Mouse (Mus musculus): ENCODE data around the gene Odf3l1.

The Odf3l1 gene

GRCm38 (mm10) chr9:56843679-56844188 is 20.7 kb downstream of the Odf3l1 start:
- DNase-seq (ENCODE audit: low spot score in 2 of 2) = peak in 1 of 2 experiments; percentile 13

DNA sequence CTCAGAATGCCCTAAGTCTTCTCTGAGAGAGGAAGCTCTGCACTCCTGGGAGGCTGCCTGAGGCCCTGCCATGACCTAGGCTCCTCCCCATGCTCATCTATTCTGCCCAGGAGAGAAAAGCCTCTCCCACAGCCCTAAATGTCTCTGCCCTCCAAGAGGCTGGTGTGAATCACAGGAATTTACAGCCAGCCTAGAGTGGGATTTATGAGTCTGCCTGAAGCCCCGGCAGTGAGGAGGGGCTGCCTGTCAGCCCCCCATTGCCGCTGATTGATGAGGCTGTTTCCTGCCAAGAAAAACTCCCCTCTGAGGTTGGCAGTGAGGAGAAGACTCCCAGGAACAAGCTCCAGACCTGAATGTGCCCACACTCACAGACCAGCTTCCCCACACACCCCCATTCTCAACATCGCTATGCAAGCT is 22.2 kb downstream of the Odf3l1 start:
- DNase-seq (ENCODE audit: low spot score in 2 of 2) = no peak

GRCm38 (mm10) chr9:56841864-56842263 is 22.6 kb downstream of the Odf3l1 start:
- no peak for DNase-seq (ENCODE audit: low spot score in 2 of 2)

DNA sequence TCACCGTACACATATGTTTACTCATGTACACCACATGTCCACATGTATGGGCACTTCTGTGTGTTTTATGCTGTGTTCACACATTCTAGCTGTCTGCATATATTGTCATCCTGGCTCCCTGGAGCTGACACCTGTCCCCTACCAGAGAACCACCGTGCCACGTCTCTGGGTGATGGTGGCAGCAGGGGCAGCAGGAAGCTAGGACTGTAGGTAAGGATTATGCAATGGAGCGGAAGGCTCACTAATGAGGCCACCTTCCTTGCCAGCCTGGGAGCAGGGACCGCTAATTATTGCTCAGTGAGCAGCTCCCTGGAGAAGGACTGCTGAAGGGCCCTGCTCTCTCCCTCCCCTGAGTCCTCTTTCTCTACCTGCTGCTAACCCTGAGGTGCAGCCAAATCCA is 23.8 kb downstream of the Odf3l1 start:
- DNase-seq (ENCODE audit: low spot score in 2 of 2) = no peak

GRCm38 (mm10) chr9:56835152-56835551 is 29.3 kb downstream of the Odf3l1 start:
- DNase-seq (ENCODE audit: low spot score in 2 of 2) = no peak

- DNase-seq (ENCODE audit: low spot score in 2 of 2) = no peak
These were observed 31.6 kb downstream of the Odf3l1 start for GRCm38 (mm10) chr9:56832900-56833299.

GRCm38 (mm10) chr9:56831904-56832303 is 32.6 kb downstream of the Odf3l1 start:
- no peak for DNase-seq (ENCODE audit: low spot score in 2 of 2)

GRCm38 (mm10) chr9:56830162-56830561 is 34.3 kb downstream of the Odf3l1 start:
- DNase-seq (ENCODE audit: low spot score in 2 of 2) = no peak

- no peak for DNase-seq (ENCODE audit: low spot score in 2 of 2)
These were observed 35.6 kb downstream of the Odf3l1 start for GRCm38 (mm10) chr9:56828841-56829240.

GRCm38 (mm10) chr9:56828146-56828545 is 36.3 kb downstream of the Odf3l1 start:
- DNase-seq (ENCODE audit: low spot score in 2 of 2) = no peak

DNA sequence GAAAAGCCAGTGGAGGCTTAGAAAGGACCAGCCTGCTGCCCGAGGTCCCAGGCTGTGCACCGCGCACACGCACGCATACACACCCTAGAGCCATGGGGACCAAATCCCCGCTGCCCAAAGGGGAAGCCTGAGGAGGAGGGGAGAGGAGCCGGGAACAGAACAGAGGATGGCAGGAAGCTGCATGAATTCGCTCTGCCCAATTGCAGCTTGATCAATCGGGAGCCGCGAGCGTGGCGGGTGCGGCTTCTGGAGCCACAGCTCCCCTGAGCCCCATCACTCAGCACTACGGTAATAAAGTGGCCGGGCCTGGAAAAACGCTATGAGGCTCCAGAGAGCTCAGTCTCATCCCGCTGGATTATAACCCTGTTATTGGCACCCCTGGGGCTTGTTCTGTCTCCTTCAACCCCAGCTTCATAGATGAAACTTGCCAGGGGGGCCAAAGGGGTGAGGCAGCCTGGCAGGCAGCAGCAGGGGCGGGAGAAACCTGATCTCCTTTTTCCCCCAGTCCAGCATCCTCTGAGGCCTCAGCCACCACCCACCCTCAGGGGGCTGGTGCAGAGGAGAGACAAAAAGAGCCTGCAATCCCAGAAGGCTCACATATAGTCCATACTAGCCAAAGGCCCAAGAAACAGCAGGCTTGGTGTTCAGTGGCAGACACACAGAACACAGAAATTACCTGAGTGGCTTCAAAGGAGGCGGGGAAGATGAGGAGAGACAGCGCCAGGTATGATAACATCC is 38.8 kb downstream of the Odf3l1 start:
- no peak for DNase-seq (ENCODE audit: low spot score in 2 of 2)

DNA sequence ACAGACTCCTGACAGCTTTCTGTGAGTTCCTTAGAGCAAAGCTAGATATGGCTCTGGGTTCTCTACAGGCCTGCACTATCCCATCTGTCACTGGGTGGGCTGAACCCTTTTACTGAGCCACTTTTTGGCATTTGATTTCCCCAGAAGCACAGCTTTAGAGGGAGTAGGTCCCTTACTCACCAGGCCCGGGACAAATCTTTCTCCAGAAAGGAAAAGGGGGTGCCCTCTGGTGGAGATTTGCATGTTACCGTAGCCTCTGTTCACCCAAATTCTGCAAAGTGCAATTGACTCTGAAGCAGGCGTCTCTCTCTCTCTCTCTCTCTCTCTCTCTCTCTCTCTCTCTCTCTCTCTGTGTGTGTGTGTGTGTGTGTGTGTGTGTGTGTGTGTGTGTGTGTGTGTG is 39.6 kb downstream of the Odf3l1 start:
- DNase-seq (ENCODE audit: low spot score in 2 of 2) = no peak

- DNase-seq (ENCODE audit: low spot score in 2 of 2) = no peak
These were observed 53.6 kb downstream of the Odf3l1 start for GRCm38 (mm10) chr9:56810916-56811315.

GRCm38 (mm10) chr9:56807990-56808389 is 56.5 kb downstream of the Odf3l1 start:
- no peak for DNase-seq (ENCODE audit: low spot score in 2 of 2)

DNA sequence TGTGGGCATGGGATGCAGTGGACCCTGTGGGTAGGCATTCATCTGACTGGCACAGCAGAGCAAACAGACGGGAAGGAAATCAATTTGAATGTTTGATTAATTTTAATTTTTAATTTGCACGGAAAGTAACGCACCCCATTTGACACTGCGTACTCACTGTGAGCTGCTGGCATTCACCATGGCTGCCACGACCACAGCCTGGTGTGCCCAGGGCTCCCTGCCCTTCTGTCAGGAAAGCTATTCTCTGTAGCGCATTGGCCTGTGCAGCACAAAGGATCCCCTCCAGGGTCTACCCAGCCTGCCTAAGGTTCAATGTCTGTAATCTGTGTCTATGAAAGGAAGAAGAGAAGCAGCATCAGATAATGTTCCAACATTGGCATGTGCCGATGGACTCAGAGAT is 61.3 kb downstream of the Odf3l1 start:
- DNase-seq (ENCODE audit: low spot score in 2 of 2) = no peak

Measured in natural killer cell, adult 2 months (primary cell).